In the genomic region with DNA sequence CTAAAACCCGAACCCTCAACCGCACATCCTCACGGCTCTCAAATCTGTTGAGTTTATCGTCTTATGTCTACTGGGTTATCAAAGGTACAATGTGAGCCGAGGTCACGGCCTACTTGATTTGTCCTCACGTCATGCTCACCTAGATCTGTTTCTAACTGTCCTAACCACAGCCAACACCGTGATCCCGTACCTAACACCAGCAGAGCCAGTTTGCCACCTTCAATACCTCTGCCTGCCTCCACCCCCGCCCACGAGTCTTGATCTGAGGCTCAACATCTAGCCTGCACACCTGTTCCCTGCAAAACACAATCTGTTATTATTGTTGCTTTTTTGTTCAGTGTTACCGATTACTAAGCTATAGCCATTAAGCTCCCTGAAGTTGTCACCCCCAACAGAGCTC, we compare ENCODE assay signal across 10 mouse cellular contexts. TPM values are rescaled to one million over a fixed set of nuclear protein-coding genes. Genes with fewer than 3 reads are reported as not detected.
DNase-seq lines count a peak whose midpoint lies in the region; ATAC-seq and TF ChIP-seq lines count a peak whose summit lies in the region.
"Had no signal": no experiment of that assay in that cellular context is flagged by ENCODE, and none has a peak within 500 bp of the region (broad histone marks: within the 10 kb centered on the region; RNA-seq: fewer than 3 reads in every experiment).

No protein-coding gene starts in this region.

- 0 out of 2 replicates have a peak overlapping the region, but pooled peaks have one; percentile 14 for H3K27ac ChIP-seq in heart, embryonic 15.5 days
- H3K27ac ChIP-seq in cortical plate, adult 2 months (ENCODE audit: insufficient read depth, low read length), result no peak overlapping the region
- 0 out of 2 replicates have a peak overlapping the region, but pooled peaks have one; percentile 16 for H3K27ac ChIP-seq in embryonic facial prominence, embryonic 13.5 days
- no peak overlapping the region for H3K27ac ChIP-seq in limb, embryonic 10.5 days
- H3K27ac ChIP-seq: liver, embryonic 13.5 days had no signal

- H3K9me3 ChIP-seq in heart, embryonic 15.5 days (replicated peaks), result no peaks in the 10 kb centered on the region
- H3K9me3 ChIP-seq in embryonic facial prominence, embryonic 13.5 days, result no peaks in the 10 kb centered on the region
- H3K9me3 ChIP-seq in limb, embryonic 10.5 days (replicated peaks), result no peaks in the 10 kb centered on the region
- H3K9me3 ChIP-seq: liver, embryonic 13.5 days had no signal

- no peak for TF ChIP-seq POLR2A in cortical plate, adult 2 months (IDR thresholded peaks at IDR 0.05; ENCODE audit: extremely low read depth, insufficient read depth, low read length)

- 0 out of 2 replicates have a peak overlapping the region, but pooled peaks have one; percentile 81 for H3K4me2 ChIP-seq in heart, embryonic 15.5 days
- H3K4me2 ChIP-seq in embryonic facial prominence, embryonic 13.5 days, result peak overlapping the region; percentile 73; the same call in 1 of the 2 replicates

- H3K4me3 ChIP-seq in heart, embryonic 15.5 days, result no peak overlapping the region
- peak overlapping the region; percentile 93; the same call in 1 of the 2 replicates for H3K4me3 ChIP-seq in cortical plate, adult 2 months (ENCODE audit: insufficient read depth, low read length)
- no peak overlapping the region for H3K4me3 ChIP-seq in embryonic facial prominence, embryonic 13.5 days
- peak overlapping the region; percentile 76; the same call in 1 of the 2 replicates for H3K4me3 ChIP-seq in limb, embryonic 10.5 days

- 80% methylated on average over 12 of the region's 12 CpGs for WGBS in heart, embryonic 15.5 days
- 91% methylated on average over 12 of the region's 12 CpGs for WGBS in embryonic facial prominence, embryonic 13.5 days
- 94% methylated on average over 12 of the region's 12 CpGs for WGBS in limb, embryonic 10.5 days

- no peaks in the 10 kb centered on the region for H3K27me3 ChIP-seq in heart, embryonic 15.5 days
- no peaks in the 10 kb centered on the region for H3K27me3 ChIP-seq in embryonic facial prominence, embryonic 13.5 days
- no peaks in the 10 kb centered on the region for H3K27me3 ChIP-seq in limb, embryonic 10.5 days (ENCODE audit: low read depth, poor library complexity, severe bottlenecking)
- H3K27me3 ChIP-seq: liver, embryonic 13.5 days had no signal

- no peak for DNase-seq in heart, adult 9 months (ENCODE audit: low spot score in 2 of 2)
- DNase-seq in limb, embryonic 10.5 days (ENCODE audit: low spot score), result no peak
- no peak for DNase-seq in thymus, postnatal 36 days
- no peak for DNase-seq in adipocyte (ENCODE audit: low spot score)
- DNase-seq: kidney, adult 9 months; liver, embryonic 13.5 days had no signal

- ATAC-seq in heart, embryonic 15.5 days (replicated peaks; ENCODE audit: insufficient number of reproducible peaks, insufficient read depth, low FRiP score, low read depth), result no peak
- ATAC-seq in embryonic facial prominence, embryonic 13.5 days (ENCODE audit: insufficient number of reproducible peaks, insufficient read depth, low FRiP score, low TSS enrichment, low read depth), result no peak
- no peak for ATAC-seq in erythroid progenitor cell, adult 5-6 weeks (replicated peaks; ENCODE audit: low FRiP score, poor library complexity, severe bottlenecking)

- H3K4me1 ChIP-seq in heart, embryonic 15.5 days (replicated peaks), result peaks cover 49% of the 10 kb centered on the region
- peaks cover 6% of the 10 kb centered on the region; the same call in 1 of the 2 replicates for H3K4me1 ChIP-seq in cortical plate, adult 2 months (ENCODE audit: control insufficient read depth, insufficient read depth, low read length)
- peaks cover 52% of the 10 kb centered on the region for H3K4me1 ChIP-seq in embryonic facial prominence, embryonic 13.5 days
- peaks cover 53% of the 10 kb centered on the region for H3K4me1 ChIP-seq in limb, embryonic 10.5 days

- TF ChIP-seq CTCF in cortical plate, adult 2 months (IDR thresholded peaks at IDR 0.05; ENCODE audit: extremely low read depth, insufficient read depth, low read length), result no peak

- H3K36me3 ChIP-seq in heart, embryonic 15.5 days, result peaks cover 5% of the 10 kb centered on the region; the same call in 1 of the 2 replicates
- peaks cover 37% of the 10 kb centered on the region for H3K36me3 ChIP-seq in embryonic facial prominence, embryonic 13.5 days
- peaks cover 47% of the 10 kb centered on the region for H3K36me3 ChIP-seq in limb, embryonic 10.5 days

- H3K9ac ChIP-seq in heart, embryonic 15.5 days, result no peak overlapping the region
- 0 out of 2 replicates have a peak overlapping the region, but pooled peaks have one; percentile 93 for H3K9ac ChIP-seq in embryonic facial prominence, embryonic 13.5 days

RNA-seq across cellular contexts. Expression of a gene that starts 2.5 kb away (rescaled TPM):
- polyA plus RNA-seq in heart, embryonic 15.5 days (2015; fragmentation: Nextera tagmentation; extraction: Ambion mirVana), result 224 and 299 TPM in 2 replicates
- 586 and 591 TPM in 2 replicates for polyA plus RNA-seq in cortical plate, adult 2 months (2012; rRNA removed)
- 284 and 299 TPM in 2 replicates for polyA plus RNA-seq in embryonic facial prominence, embryonic 13.5 days (2015; fragmentation: Nextera tagmentation; extraction: Ambion mirVana)
- polyA plus RNA-seq in limb, embryonic 10.5 days (2016; fragmentation: Nextera tagmentation; extraction: Ambion mirVana), result 234 and 286 TPM in 2 replicates
- 32.1 and 42.3 TPM in 2 replicates for total RNA-seq in erythroid progenitor cell, adult 5-6 weeks (2015; ENCODE audit: low replicate concordance)
- 12.3 and 31.1 TPM in 2 replicates for total RNA-seq in erythroid progenitor cell, adult 5-6 weeks (2017; ENCODE audit: low replicate concordance)

RNA-seq across cellular contexts. Expression of a gene that starts 15.4 kb away (rescaled TPM):
- 3.0 and 7.0 TPM in 2 replicates for polyA plus RNA-seq in heart, embryonic 15.5 days (2015; fragmentation: Nextera tagmentation; extraction: Ambion mirVana)
- polyA plus RNA-seq in cortical plate, adult 2 months (2012; rRNA removed), result 16.8 and 17.0 TPM in 2 replicates
- polyA plus RNA-seq in embryonic facial prominence, embryonic 13.5 days (2015; fragmentation: Nextera tagmentation; extraction: Ambion mirVana), result 11.5 and 12.9 TPM in 2 replicates
- 6.4 and 6.7 TPM in 2 replicates for polyA plus RNA-seq in limb, embryonic 10.5 days (2016; fragmentation: Nextera tagmentation; extraction: Ambion mirVana)
- 4.0 and 6.3 TPM in 2 replicates for total RNA-seq in erythroid progenitor cell, adult 5-6 weeks (2015; ENCODE audit: low replicate concordance)
- 0.98 and 5.0 TPM in 2 replicates for total RNA-seq in erythroid progenitor cell, adult 5-6 weeks (2017; ENCODE audit: low replicate concordance)

RNA-seq across cellular contexts. Expression of a gene that starts 27.8 kb away (rescaled TPM):
- polyA plus RNA-seq in heart, embryonic 15.5 days (2015; fragmentation: Nextera tagmentation; extraction: Ambion mirVana), result 4.3 and 5.8 TPM in 2 replicates
- polyA plus RNA-seq in cortical plate, adult 2 months (2012; rRNA removed), result 0.36 and 0.67 TPM in 2 replicates
- polyA plus RNA-seq in embryonic facial prominence, embryonic 13.5 days (2015; fragmentation: Nextera tagmentation; extraction: Ambion mirVana), result 0.23 and 0.27 TPM in 2 replicates
- 0.34 and 0.35 TPM in 2 replicates for polyA plus RNA-seq in limb, embryonic 10.5 days (2016; fragmentation: Nextera tagmentation; extraction: Ambion mirVana)
- 1.1 and 1.3 TPM in 2 replicates for total RNA-seq in erythroid progenitor cell, adult 5-6 weeks (2015; ENCODE audit: low replicate concordance)
- total RNA-seq in erythroid progenitor cell, adult 5-6 weeks (2017; ENCODE audit: low replicate concordance), result 3.4 and 3.7 TPM in 2 replicates

Comparison
In these comparisons a context has a peak if more than half of its experiments do, and no peak if none do; other contexts are left out.
1. H3K27ac ChIP-seq: peak in heart, embryonic 15.5 days (single experiment) and embryonic facial prominence, embryonic 13.5 days (single experiment); none in cortical plate, adult 2 months (single experiment) and limb, embryonic 10.5 days (single experiment).
2. H3K4me3 ChIP-seq: peak in cortical plate, adult 2 months (single experiment) and limb, embryonic 10.5 days (single experiment); none in heart, embryonic 15.5 days (single experiment) and embryonic facial prominence, embryonic 13.5 days (single experiment).